In the genomic region with DNA sequence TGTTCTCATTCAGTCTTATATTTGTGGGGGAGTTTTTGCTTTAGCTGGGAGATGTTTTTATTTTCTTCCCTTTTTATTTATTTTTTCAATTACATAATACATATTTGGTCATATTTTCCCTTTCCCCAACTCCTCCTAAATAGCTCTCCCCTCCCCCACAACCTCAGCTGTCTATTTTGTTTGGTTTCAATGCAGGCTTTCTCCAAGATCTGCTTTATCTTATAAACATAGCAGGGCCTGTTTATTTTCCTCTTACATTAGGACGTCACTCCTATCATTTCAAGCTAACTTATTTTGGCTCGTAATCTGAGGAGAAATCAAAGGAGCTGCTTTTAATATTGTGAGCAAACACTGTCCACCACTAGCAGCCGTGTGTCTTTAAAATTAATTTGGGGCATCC, we compare ENCODE assay signal across 17 mouse cellular contexts.
DNase-seq lines count a peak whose midpoint lies in the region; ATAC-seq and TF ChIP-seq lines count a peak whose summit lies in the region.
"Had no signal": no experiment of that assay in that cellular context is flagged by ENCODE, and none has a peak within 500 bp of the region (broad histone marks: within the 10 kb centered on the region; RNA-seq: fewer than 3 reads in every experiment).

No protein-coding gene starts in this region.

- H3K27me3 ChIP-seq in kidney, postnatal 0 days (ENCODE audit: insufficient read depth, low read length): no peaks in the 10 kb centered on the region
- H3K27me3 ChIP-seq in kidney, adult 2 months (replicated peaks; ENCODE audit: control insufficient read depth, insufficient read depth, low read length): no peaks in the 10 kb centered on the region
- no peaks in the 10 kb centered on the region for H3K27me3 ChIP-seq in lung, embryonic 16.5 days (ENCODE audit: control insufficient read depth, insufficient read depth, low read depth, low read length)
- no peaks in the 10 kb centered on the region for H3K27me3 ChIP-seq in stomach, postnatal 0 days (ENCODE audit: control insufficient read depth, insufficient read depth, low read length)
- H3K27me3 ChIP-seq: forebrain, embryonic 15.5 days; hindbrain, embryonic 12.5 days had no signal

- no peak overlapping the region for H3K9ac ChIP-seq in kidney, postnatal 0 days (ENCODE audit: low read depth, low read length)
- no peak overlapping the region for H3K9ac ChIP-seq in lung, embryonic 16.5 days (ENCODE audit: low read length)
- H3K9ac ChIP-seq in stomach, postnatal 0 days (ENCODE audit: low read length): no peak overlapping the region
- H3K9ac ChIP-seq: forebrain, embryonic 15.5 days; hindbrain, embryonic 12.5 days had no signal

- no peak for TF ChIP-seq POLR2A in kidney, adult 2 months (IDR thresholded peaks at IDR 0.05; ENCODE audit: low read depth, low read length)

- no peak for TF ChIP-seq CTCF in kidney, postnatal 0 days (IDR thresholded peaks at IDR 0.05; ENCODE audit: low read depth)
- no peak for TF ChIP-seq CTCF in kidney, adult 2 months (conservative IDR thresholded peaks at IDR 0.05; ENCODE audit: insufficient read depth, insufficient read length, low read depth, low read length)
- no peak for TF ChIP-seq CTCF in stomach, postnatal 0 days (IDR thresholded peaks at IDR 0.05; ENCODE audit: low read depth)

- WGBS in kidney, postnatal 0 days: 39% methylated on average over 3 of the region's 3 CpGs
- WGBS in kidney, adult 2 months: 51% methylated on average over 3 of the region's 3 CpGs
- 19% methylated on average over 3 of the region's 3 CpGs for WGBS in lung, embryonic 16.5 days
- 22% methylated on average over 3 of the region's 3 CpGs for WGBS in stomach, postnatal 0 days

- peak; percentile 19 for DNase-seq in kidney, postnatal 0 days (ENCODE audit: low spot score)
- DNase-seq in kidney, adult 2 months: no peak
- peak; percentile 57 for DNase-seq in adipocyte (ENCODE audit: low spot score)
- DNase-seq in lung, postnatal 25 days (ENCODE audit: low spot score): peak; percentile 31
- no peak for DNase-seq in spleen, postnatal 4 days (ENCODE audit: low spot score in 2 of 2)
- no peak for DNase-seq in stomach, postnatal 0 days (ENCODE audit: low spot score)
- DNase-seq: adrenal gland, postnatal 14 days; cerebellum, adult 18-20 months; cerebellum, adult 9-11 months; cerebellum, postnatal 36 days; heart, adult 11 months; heart, postnatal 10 days; heart, postnatal 4 days had no signal

- no peaks in the 10 kb centered on the region for H3K36me3 ChIP-seq in kidney, postnatal 0 days (ENCODE audit: insufficient read depth, low read length)
- no peaks in the 10 kb centered on the region for H3K36me3 ChIP-seq in kidney, adult 2 months (ENCODE audit: control insufficient read depth, insufficient read depth, low read length)
- no peaks in the 10 kb centered on the region for H3K36me3 ChIP-seq in lung, embryonic 16.5 days (ENCODE audit: control insufficient read depth, insufficient read depth, low read length)
- no peaks in the 10 kb centered on the region for H3K36me3 ChIP-seq in stomach, postnatal 0 days (ENCODE audit: control insufficient read depth, insufficient read depth, low read length)
- H3K36me3 ChIP-seq: forebrain, embryonic 15.5 days; heart, embryonic 10.5 days; hindbrain, embryonic 12.5 days had no signal

- ATAC-seq in kidney, postnatal 0 days (replicated peaks; ENCODE audit: low FRiP score, low read depth): no peak
- peak; percentile 67; the same call in 1 of the 2 replicates for ATAC-seq in lung, embryonic 16.5 days (ENCODE audit: low read depth)
- ATAC-seq in stomach, postnatal 0 days (ENCODE audit: low FRiP score, low TSS enrichment): no peak
- ATAC-seq: forebrain, embryonic 15.5 days had no signal

- H3K4me1 ChIP-seq in kidney, postnatal 0 days (replicated peaks; ENCODE audit: insufficient read depth, low read length): no peaks in the 10 kb centered on the region
- H3K4me1 ChIP-seq in kidney, adult 2 months (ENCODE audit: control insufficient read depth, insufficient read depth, low read length): no peaks in the 10 kb centered on the region
- peaks cover 2% of the 10 kb centered on the region; the same call in 1 of the 2 replicates for H3K4me1 ChIP-seq in lung, embryonic 16.5 days (replicated peaks; ENCODE audit: control insufficient read depth, insufficient read depth, low read length)
- no peaks in the 10 kb centered on the region for H3K4me1 ChIP-seq in stomach, postnatal 0 days (replicated peaks; ENCODE audit: control insufficient read depth, insufficient read depth)
- H3K4me1 ChIP-seq: forebrain, embryonic 15.5 days; heart, embryonic 10.5 days; hindbrain, embryonic 12.5 days had no signal

- no peaks in the 10 kb centered on the region for H3K9me3 ChIP-seq in kidney, postnatal 0 days (replicated peaks; ENCODE audit: low read length)
- H3K9me3 ChIP-seq in lung, embryonic 16.5 days (ENCODE audit: control insufficient read depth, low read length): no peaks in the 10 kb centered on the region
- H3K9me3 ChIP-seq in stomach, postnatal 0 days (ENCODE audit: control insufficient read depth, low read length): no peaks in the 10 kb centered on the region
- H3K9me3 ChIP-seq: forebrain, embryonic 15.5 days; heart, embryonic 10.5 days; hindbrain, embryonic 12.5 days had no signal

- H3K4me3 ChIP-seq in kidney, postnatal 0 days (replicated peaks; ENCODE audit: low read depth, low read length): no peak overlapping the region
- H3K4me3 ChIP-seq in kidney, adult 2 months (ENCODE audit: insufficient read depth, low read depth, low read length): no peak overlapping the region
- no peak overlapping the region for H3K4me3 ChIP-seq in lung, embryonic 16.5 days (ENCODE audit: low read length)
- no peak overlapping the region for H3K4me3 ChIP-seq in stomach, postnatal 0 days (ENCODE audit: low read depth, low read length)
- H3K4me3 ChIP-seq: forebrain, embryonic 15.5 days; heart, embryonic 10.5 days; hindbrain, embryonic 12.5 days had no signal

- H3K27ac ChIP-seq in kidney, postnatal 0 days: no peak overlapping the region
- no peak overlapping the region for H3K27ac ChIP-seq in kidney, adult 2 months (ENCODE audit: insufficient read depth, low read depth, low read length)
- H3K27ac ChIP-seq in lung, embryonic 16.5 days (ENCODE audit: low read length): peak overlapping the region; percentile 14; the same call in 1 of the 2 replicates
- no peak overlapping the region for H3K27ac ChIP-seq in stomach, postnatal 0 days (replicated peaks)
- H3K27ac ChIP-seq: forebrain, embryonic 15.5 days; heart, embryonic 10.5 days; hindbrain, embryonic 12.5 days had no signal

- H3K4me2 ChIP-seq in kidney, postnatal 0 days (ENCODE audit: low read length): no peak overlapping the region
- no peak overlapping the region for H3K4me2 ChIP-seq in lung, embryonic 16.5 days (ENCODE audit: low read depth, low read length)
- H3K4me2 ChIP-seq in stomach, postnatal 0 days (replicated peaks; ENCODE audit: low read depth): no peak overlapping the region
- H3K4me2 ChIP-seq: forebrain, embryonic 15.5 days; hindbrain, embryonic 12.5 days had no signal

- no peak for TF ChIP-seq EP300 in stomach, postnatal 0 days (optimal IDR thresholded peaks at IDR 0.05)

Comparison
In these comparisons a context has a peak if more than half of its experiments do, and no peak if none do; other contexts are left out.
1. DNase-seq: peak in kidney, postnatal 0 days (single experiment), adipocyte (single experiment) and lung, postnatal 25 days (single experiment); none in kidney, adult 2 months (single experiment), spleen, postnatal 4 days (0 of 2) and stomach, postnatal 0 days (single experiment).